Mouse (Mus musculus) liver, adult 2 months (tissue): Measurements from ENCODE around the gene Rapgefl1. TPM values are rescaled to one million over a fixed set of nuclear protein-coding genes. Genes with fewer than 3 reads are reported as not detected.

Source experiments
- DNase-seq: peaks from one replicate; pipeline ENCODE4 v3.0.0-alpha.2; 2011; ENCODE audit warnings: low read depth, low spot score; ENCODE audit errors: extremely low read depth
- H3K27ac ChIP-seq: fragments of 200-500 bp; replicated peaks from 2 replicates; pipeline ENCODE4 v1.5.1; 2012; ENCODE audit warnings: low read depth, mild to moderate bottlenecking, control low read depth, inconsistent platforms, low read length; ENCODE audit not compliant: insufficient read depth
- H3K27me3 ChIP-seq: fragments of 200-500 bp; 2 replicates; pipeline ENCODE4 v1.6.1; 2012; ENCODE audit warnings: mild to moderate bottlenecking, moderate library complexity, low read length, inconsistent platforms; ENCODE audit not compliant: control insufficient read depth, insufficient read depth
- H3K36me3 ChIP-seq: fragments of 200-500 bp; 2 replicates; pipeline ENCODE4 v1.6.1; 2012; ENCODE audit warnings: low read length, inconsistent platforms; ENCODE audit not compliant: control insufficient read depth, insufficient read depth
- H3K4me1 ChIP-seq: fragments of 200-500 bp; 2 replicates; pipeline ENCODE4 v1.6.1; 2011; ENCODE audit warnings: low read length; ENCODE audit not compliant: control insufficient read depth, insufficient read depth
- H3K4me3 ChIP-seq: fragments of 200-500 bp; 2 replicates; pipeline ENCODE4 v1.5.1; 2011; ENCODE audit warnings: low read depth, mild to moderate bottlenecking, control low read depth, low read length, moderate library complexity; ENCODE audit not compliant: insufficient read depth
- H3K79me2 ChIP-seq: fragments of 200-500 bp; 2 replicates; pipeline ENCODE4 v1.6.1; 2012; ENCODE audit warnings: inconsistent platforms, mild to moderate bottlenecking, low read length, moderate library complexity; ENCODE audit not compliant: control insufficient read depth, insufficient read depth
- H3K9ac ChIP-seq: fragments of 200-500 bp; 2 replicates; pipeline ENCODE4 v1.6.1; 2012; ENCODE audit warnings: low read depth, mild to moderate bottlenecking, control low read depth, inconsistent platforms, low read length
- CTCF ChIP-seq: fragments of 200-500 bp; IDR thresholded peaks from 2 replicates; pipeline ENCODE4 v1.5.1; 2011; ENCODE audit warnings: low read depth, low read length, control low read depth
- POLR2A ChIP-seq: fragments of 200-500 bp; IDR thresholded peaks from 2 replicates; pipeline ENCODE4 v1.6.1; 2011; ENCODE audit warnings: low read length, control low read depth; ENCODE audit not compliant: insufficient read depth; ENCODE audit errors: extremely low read depth
- WGBS: fragments of 180-500 bp; shearing (Covaris S2); methylation state at CpG from one replicate; pipeline ENCODE4 v1.1.7; 2018; 5-methylcytosine and 5-hydroxymethylcytosine counted together
- polyA plus RNA-seq: library from polyadenylated mRNA; depleted of rRNA; stranded (reverse); fragments of >200 nt; gene quantifications from 2 replicates; pipeline ENCODE4 v1.2.3, GENCODE M21; 2012
- total RNA-seq: library from RNA; depleted of rRNA; stranded (reverse); fragments of >200 nt; gene quantifications from 2 replicates; pipeline ENCODE4 v1.2.3, GENCODE M21; 2014

Gene Rapgefl1
- total and polyA plus RNA-seq, 2 experiments = 0.18 to 1.9 TPM

- 1% methylated on average over 25 of the region's 25 CpGs for WGBS
- Histone ChIP-seq H3K27me3 (no peaks in the 10 kb centered on the region), H3K36me3 (no peaks in the 10 kb centered on the region), H3K27ac (peak overlapping the region; percentile 88), H3K9ac (peak overlapping the region; percentile 74), H3K4me3 (peak overlapping the region; percentile 62), H3K4me1 (peaks cover 23% of the 10 kb centered on the region), H3K79me2 (no peaks in the 10 kb centered on the region)
- no peak for TF ChIP-seq POLR2A
- TF ChIP-seq CTCF = no peak
- peak; percentile 77 for DNase-seq
These were observed 47.3 kb upstream of the Rapgefl1 start for GRCm38 (mm10) chr11:98789219-98789807.

DNA sequence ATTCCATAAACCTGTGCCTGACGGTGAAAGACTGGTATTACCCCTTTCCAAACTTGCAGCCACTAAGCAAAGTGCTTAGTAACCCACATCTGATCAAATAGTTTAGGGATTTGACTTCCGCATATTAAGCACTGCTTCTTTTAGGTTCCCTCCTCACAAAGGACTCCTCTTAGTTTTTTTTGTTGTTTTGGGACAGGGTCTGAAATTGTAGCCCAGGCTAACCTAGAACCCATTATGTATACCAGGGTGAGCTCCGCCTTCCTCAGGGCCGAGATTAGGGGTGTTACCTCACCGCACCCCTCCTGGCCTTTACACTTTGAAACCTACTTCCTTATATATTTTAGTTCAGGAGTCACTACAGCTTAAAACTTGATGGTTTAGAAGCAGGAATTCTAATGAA is 46.8 kb upstream of the Rapgefl1 start:
- H3K4me1 ChIP-seq = peaks cover 22% of the 10 kb centered on the region
- DNase-seq = peak; percentile 33
- H3K4me3 ChIP-seq = no peak overlapping the region; the same call in 1 of the 2 replicates

GRCm38 (mm10) chr11:98790631-98791205 is 45.9 kb upstream of the Rapgefl1 start:
- TF ChIP-seq CTCF = no peak
- no peak for TF ChIP-seq POLR2A
- DNase-seq = peak; percentile 80
- H3K27me3 ChIP-seq = no peaks in the 10 kb centered on the region
- 31% methylated on average over 5 of the region's 5 CpGs for WGBS
- no peaks in the 10 kb centered on the region for H3K36me3 ChIP-seq
- H3K4me1 ChIP-seq = peaks cover 15% of the 10 kb centered on the region
- peaks cover 4% of the 10 kb centered on the region for H3K79me2 ChIP-seq
- H3K9ac ChIP-seq = 0 out of 2 replicates have a peak overlapping the region, but pooled peaks have one; percentile 17
- H3K4me3 ChIP-seq = no peak overlapping the region
- H3K27ac ChIP-seq = peak overlapping the region; percentile 66

More for the DNA sequence above, 46.8 kb upstream of the Rapgefl1 start:
- Histone ChIP-seq H3K36me3 (no peaks in the 10 kb centered on the region), H3K79me2 (no peaks in the 10 kb centered on the region), H3K27ac (peak overlapping the region; percentile 88), H3K27me3 (no peaks in the 10 kb centered on the region), H3K9ac (peak overlapping the region; percentile 53)
- TF ChIP-seq CTCF = no peak
- no peak for TF ChIP-seq POLR2A
- 29% methylated on average over 5 of the region's 5 CpGs for WGBS

GRCm38 (mm10) chr11:98791448-98791847 is 45.1 kb upstream of the Rapgefl1 start:
- no peak overlapping the region for H3K4me3 ChIP-seq
- no peak for DNase-seq
- WGBS = 79% methylated on average over 1 of the region's 1 CpGs
- no peak overlapping the region for H3K9ac ChIP-seq
- TF ChIP-seq POLR2A = no peak
- no peaks in the 10 kb centered on the region for H3K27me3 ChIP-seq
- peaks cover 11% of the 10 kb centered on the region for H3K79me2 ChIP-seq
- H3K36me3 ChIP-seq = no peaks in the 10 kb centered on the region
- H3K4me1 ChIP-seq = peaks cover 15% of the 10 kb centered on the region
- no peak overlapping the region for H3K27ac ChIP-seq

GRCm38 (mm10) chr11:98792081-98792480 is 44.5 kb upstream of the Rapgefl1 start:
- no peak overlapping the region for H3K27ac ChIP-seq
- H3K4me3 ChIP-seq = no peak overlapping the region
- WGBS = 44% methylated on average over 4 of the region's 4 CpGs
- no peaks in the 10 kb centered on the region for H3K27me3 ChIP-seq
- H3K9ac ChIP-seq = no peak overlapping the region
- peaks cover 15% of the 10 kb centered on the region for H3K79me2 ChIP-seq
- no peaks in the 10 kb centered on the region for H3K36me3 ChIP-seq
- TF ChIP-seq POLR2A = no peak
- TF ChIP-seq CTCF = no peak
- no peak for DNase-seq
- H3K4me1 ChIP-seq = peaks cover 14% of the 10 kb centered on the region

GRCm38 (mm10) chr11:98794469-98795014 is 42.0 kb upstream of the Rapgefl1 start:
- Histone ChIP-seq H3K79me2 (peaks cover 26% of the 10 kb centered on the region), H3K9ac (peak overlapping the region; percentile 95), H3K27me3 (no peaks in the 10 kb centered on the region), H3K4me1 (peaks cover 19% of the 10 kb centered on the region), H3K27ac (peak overlapping the region; percentile 94), H3K36me3 (peaks cover 5% of the 10 kb centered on the region), H3K4me3 (peak overlapping the region; percentile 92)
- peak; percentile 67 for DNase-seq
- no peak; the same call in 1 of the 2 replicates for TF ChIP-seq CTCF
- TF ChIP-seq POLR2A = 0 out of 2 replicates have a peak, but pooled peaks have one; percentile 68
- WGBS = under 1% methylated on average over 29 of the region's 30 CpGs
